Mouse (Mus musculus) CH12.LX (cell line): ENCODE data around the gene Coro7. TPM values are rescaled to one million over a fixed set of nuclear protein-coding genes. Genes with fewer than 3 reads are reported as not detected.

Experiments used
- DNase-seq: peaks from one replicate; pipeline ENCODE4 v3.0.0-alpha.2; 2013; ENCODE audit errors: extremely low read depth
- H3K27ac ChIP-seq: 2 replicates; pipeline ENCODE4 v1.5.1; 2012; ENCODE audit warnings: low read depth, mild to moderate bottlenecking, control low read depth, moderate library complexity; ENCODE audit not compliant: insufficient read depth
- H3K27me3 ChIP-seq: replicated peaks from 2 replicates; pipeline ENCODE3; 2012; ENCODE audit warnings: inconsistent platforms
- H3K36me3 ChIP-seq, 2 experiments: replicated peaks in 1 of 2; 2 replicates each; pipeline versions ENCODE3 to v1.6.1; 2012; ENCODE audit warnings: inconsistent platforms in 1 of 2, low read length in 1 of 2, mild to moderate bottlenecking in 1 of 2, mixed read lengths in 1 of 2, moderate library complexity in 1 of 2; ENCODE audit not compliant: control insufficient read depth in 1 of 2, insufficient read depth in 1 of 2
- H3K4me1 ChIP-seq, 2 experiments: 2 replicates each; pipeline ENCODE4 v1.6.1; 2012; ENCODE audit warnings: inconsistent platforms in 1 of 2, moderate library complexity in 1 of 2; ENCODE audit not compliant: insufficient read depth in 2 of 2, control insufficient read depth in 1 of 2
- H3K4me2 ChIP-seq: 2 replicates; pipeline ENCODE4 v1.6.1; 2012; ENCODE audit warnings: low read depth, mild to moderate bottlenecking, control low read depth; ENCODE audit not compliant: poor library complexity, insufficient read depth, severe bottlenecking
- H3K4me3 ChIP-seq, 3 experiments: fragments of 150-350 bp in 1 of 3; sonication (generic) in 1 of 3; replicated peaks in 1 of 3; 2 replicates each; pipeline versions ENCODE3 to v1.5.1; 2011 to 2012; ENCODE audit warnings: low read depth in 2 of 3, low read length in 2 of 3, mild to moderate bottlenecking in 2 of 3, moderate library complexity in 2 of 3, control low read depth in 1 of 3, improper control_type of control experiment in 1 of 3, inconsistent platforms in 1 of 3, mixed read lengths in 1 of 3; ENCODE audit not compliant: poor library complexity in 1 of 3
- H3K79me2 ChIP-seq: replicated peaks from 2 replicates; pipeline ENCODE4 v1.6.1; 2012; ENCODE audit warnings: mild to moderate bottlenecking, moderate library complexity; ENCODE audit not compliant: control insufficient read depth, poor library complexity, insufficient read depth, severe bottlenecking; ENCODE audit errors: extremely low read depth
- H3K9ac ChIP-seq: 2 replicates; pipeline ENCODE4 v1.6.1; 2012; ENCODE audit warnings: low read depth, mild to moderate bottlenecking, control low read depth, moderate library complexity; ENCODE audit not compliant: insufficient read depth
- H3K9me3 ChIP-seq: replicated peaks from 2 replicates; pipeline ENCODE3; 2012; ENCODE audit warnings: low read length, inconsistent platforms, mixed read lengths
- BHLHE40 ChIP-seq: IDR thresholded peaks from 2 replicates; pipeline ENCODE4 v1.6.1; 2011; ENCODE audit warnings: mild to moderate bottlenecking, low read depth, low read length, improper control_type of control experiment
- CTCF ChIP-seq, 2 experiments: IDR thresholded peaks in 1 of 2; conservative IDR thresholded peaks in 1 of 2; 2 replicates each; pipeline ENCODE4 v1.5.1; 2011 to 2012; ENCODE audit warnings: low read depth in 2 of 2, low read length in 2 of 2, improper control_type of control experiment in 1 of 2, inconsistent platforms in 1 of 2, mild to moderate bottlenecking in 1 of 2, moderate library complexity in 1 of 2
- E2F4 ChIP-seq: IDR thresholded peaks from 2 replicates; pipeline ENCODE4 v1.6.1; 2011; ENCODE audit warnings: low read depth, low read length, improper control_type of control experiment; ENCODE audit not compliant: insufficient replicate concordance
- ELF1 ChIP-seq: IDR thresholded peaks from 2 replicates; pipeline ENCODE4 v1.6.1; 2014; ENCODE audit warnings: low read depth, mild to moderate bottlenecking, inconsistent platforms, low read length, improper control_type of control experiment
- EP300 ChIP-seq: IDR thresholded peaks from 2 replicates; pipeline ENCODE4 v1.6.1; 2011; ENCODE audit warnings: low read length, improper control_type of control experiment
- ETS1 ChIP-seq: conservative IDR thresholded peaks from 2 replicates; pipeline ENCODE4 v1.6.1; 2012; ENCODE audit warnings: low read depth, mild to moderate bottlenecking, inconsistent platforms, low read length, improper control_type of control experiment, moderate library complexity
- GABPA ChIP-seq: IDR thresholded peaks from 2 replicates; pipeline ENCODE4 v1.6.1; 2012; ENCODE audit warnings: low read depth, low read length, improper control_type of control experiment, inconsistent platforms; ENCODE audit not compliant: insufficient replicate concordance
- HCFC1 ChIP-seq: IDR thresholded peaks from 2 replicates; pipeline ENCODE4 v1.6.1; 2012; ENCODE audit warnings: low read depth, mild to moderate bottlenecking, inconsistent platforms, low read length, improper control_type of control experiment
- KAT2A ChIP-seq: IDR thresholded peaks from 2 replicates; pipeline ENCODE4 v1.6.1; 2012; ENCODE audit warnings: low read length, improper control_type of control experiment, inconsistent platforms; ENCODE audit not compliant: insufficient replicate concordance
- MAFK ChIP-seq: IDR thresholded peaks from 2 replicates; pipeline ENCODE4 v1.6.1; 2011; ENCODE audit warnings: low read length, improper control_type of control experiment; ENCODE audit not compliant: insufficient replicate concordance
- MAX ChIP-seq: IDR thresholded peaks from 2 replicates; pipeline ENCODE4 v1.6.1; 2011; ENCODE audit warnings: low read length, improper control_type of control experiment
- MEF2A ChIP-seq: IDR thresholded peaks from 2 replicates; pipeline ENCODE4 v1.6.1; 2014; ENCODE audit warnings: low read depth, mild to moderate bottlenecking, inconsistent platforms, low read length, improper control_type of control experiment, borderline replicate concordance
- NELFE ChIP-seq: IDR thresholded peaks from 2 replicates; pipeline ENCODE4 v1.6.1; 2011; ENCODE audit warnings: low read depth, low read length, improper control_type of control experiment
- RAD21 ChIP-seq: IDR thresholded peaks from 2 replicates; pipeline ENCODE4 v1.6.1; 2011; ENCODE audit warnings: low read depth, mild to moderate bottlenecking, low read length, improper control_type of control experiment, moderate library complexity
- RCOR1 ChIP-seq: conservative IDR thresholded peaks from 2 replicates; pipeline ENCODE4 v1.6.1; 2012; ENCODE audit warnings: low read depth, mild to moderate bottlenecking, inconsistent platforms, low read length, improper control_type of control experiment
- SMC3 ChIP-seq: IDR thresholded peaks from 2 replicates; pipeline ENCODE4 v1.6.1; 2011; ENCODE audit warnings: low read depth, low read length, improper control_type of control experiment
- UBTF ChIP-seq: IDR thresholded peaks from 2 replicates; pipeline ENCODE4 v1.6.1; 2012; ENCODE audit warnings: low read depth, mild to moderate bottlenecking, inconsistent platforms, low read length, improper control_type of control experiment, moderate library complexity
- ZKSCAN1 ChIP-seq: IDR thresholded peaks from 2 replicates; pipeline ENCODE4 v1.6.1; 2012; ENCODE audit warnings: low read depth, inconsistent platforms, low read length, improper control_type of control experiment, borderline replicate concordance
- dilution Hi-C: fragments of 300-500 bp; cut with MboI; formaldehyde crosslinking; loops from 2 replicates; pipeline ENCODE4 v1.14.3; 2020; ENCODE audit warnings: low sequenced_read_pairs; ENCODE audit not compliant: extremely low pct_unique_long_range_greater_than_20kb, extremely low pct_ligation_motif_present
- in situ Hi-C: fragments of 300-500 bp; cut with MboI; formaldehyde crosslinking; loops from 3 replicates; pipeline ENCODE4 v1.14.3; 2019; ENCODE audit warnings: low sequenced_read_pairs, low pct_ligation_motif_present, low pct_unique_long_range_greater_than_20kb, mixed read lengths
- polyA plus RNA-seq: library from polyadenylated mRNA; unstranded; fragments of >175 nt; gene quantifications from 2 replicates; pipeline ENCODE4 v1.2.1, GENCODE M21; 2012; ENCODE audit warnings: low read depth; ENCODE audit not compliant: insufficient read length
- total RNA-seq, 2 experiments: library from RNA; depleted of rRNA; stranded (reverse); fragments of 300-350 nt in 1 of 2; fragments of >200 nt in 1 of 2; gene quantifications; 2 replicates each; pipeline ENCODE4 v1.2.3; 2012 to 2014

Gene Coro7
- total and polyA plus RNA-seq, 3 experiments: 5.7 to 40.2 (median 20.0) TPM

DNA sequence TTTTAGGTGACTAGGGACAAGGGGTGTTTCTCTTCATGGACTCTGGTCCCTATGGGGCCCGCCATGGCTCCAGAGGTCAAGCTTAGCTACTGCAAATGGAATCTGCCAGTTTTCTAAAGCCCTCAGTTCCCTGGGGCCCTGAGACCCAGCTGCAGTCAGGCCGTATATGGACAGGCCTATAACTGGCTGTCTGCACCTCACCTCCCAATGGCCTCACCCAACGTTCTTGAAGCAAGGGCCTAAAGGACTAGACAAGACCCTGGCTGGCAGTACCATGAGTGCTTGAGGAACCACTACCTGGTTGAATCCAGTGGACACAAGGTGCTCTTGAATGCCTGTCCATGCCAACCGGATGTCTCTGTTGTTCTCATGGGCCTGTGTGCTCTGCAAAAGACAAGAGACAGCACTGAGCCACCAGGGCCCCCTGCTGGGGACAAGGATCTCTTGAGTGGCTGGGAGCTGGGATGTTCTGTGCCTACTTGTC lies 24.3 kb downstream of the Coro7 start:
- no peak overlapping the region for H3K4me2 ChIP-seq

GRCm38 (mm10) chr16:4654706-4655105 lies 24.9 kb downstream of the Coro7 start:
- dilution Hi-C loops: no loop called here
- TF ChIP-seq UBTF (no peak), E2F4 (no peak), GABPA (no peak), ELF1 (no peak), MEF2A (no peak), CTCF (conservative IDR thresholded peaks at IDR 0.05 in 1 of 2, IDR thresholded peaks at IDR 0.05 in 1 of 2; ENCODE audit: low read depth in 2 of 2, low read length in 2 of 2) (no peak), ZKSCAN1 (no peak), MAX (no peak), MAFK (no peak), NELFE (no peak), RCOR1 (no peak), BHLHE40 (no peak), EP300 (no peak), RAD21 (no peak), ETS1 (no peak)
- H3K36me3 ChIP-seq: peaks cover 68 to 95% of the 10 kb centered on the region in 2 experiments

More for the DNA sequence above, 24.3 kb downstream of the Coro7 start:
- Histone ChIP-seq H3K27me3 (no peaks in the 10 kb centered on the region), H3K4me3 (no peak overlapping the region), H3K36me3 (peaks cover 62 to 91% of the 10 kb centered on the region in 2 experiments), H3K27ac (no peak overlapping the region), H3K79me2 (no peaks in the 10 kb centered on the region), H3K4me1 (peaks cover 0 to 22% of the 10 kb centered on the region in 2 experiments; a peak in 2 of 4 replicates), H3K9me3 (no peaks in the 10 kb centered on the region), H3K9ac (no peak overlapping the region)
- DNase-seq: no peak
- dilution Hi-C loops: no loop called here
- in situ Hi-C loops: no loop called here
- TF ChIP-seq HCFC1 (no peak), KAT2A (no peak), CTCF (conservative IDR thresholded peaks at IDR 0.05 in 1 of 2, IDR thresholded peaks at IDR 0.05 in 1 of 2; ENCODE audit: low read depth in 2 of 2, low read length in 2 of 2) (peak in 1 of 2 experiments; percentile 45; a peak in 2 of 4 replicates), SMC3 (peak; percentile 43), MAX (no peak), RAD21 (peak; percentile 29)

More at GRCm38 (mm10) chr16:4654706-4655105, 24.9 kb downstream of the Coro7 start:
- Histone ChIP-seq H3K4me3 (no peak overlapping the region), H3K9me3 (no peaks in the 10 kb centered on the region), H3K27ac (no peak overlapping the region), H3K79me2 (no peaks in the 10 kb centered on the region), H3K27me3 (no peaks in the 10 kb centered on the region), H3K9ac (no peak overlapping the region), H3K4me2 (no peak overlapping the region), H3K4me1 (peaks cover 0 to 22% of the 10 kb centered on the region in 2 experiments; a peak in 2 of 4 replicates)
- DNase-seq: no peak
- in situ Hi-C loops: no loop called here
